8 mouse cellular contexts compared by ENCODE assay signal in the genomic region with DNA sequence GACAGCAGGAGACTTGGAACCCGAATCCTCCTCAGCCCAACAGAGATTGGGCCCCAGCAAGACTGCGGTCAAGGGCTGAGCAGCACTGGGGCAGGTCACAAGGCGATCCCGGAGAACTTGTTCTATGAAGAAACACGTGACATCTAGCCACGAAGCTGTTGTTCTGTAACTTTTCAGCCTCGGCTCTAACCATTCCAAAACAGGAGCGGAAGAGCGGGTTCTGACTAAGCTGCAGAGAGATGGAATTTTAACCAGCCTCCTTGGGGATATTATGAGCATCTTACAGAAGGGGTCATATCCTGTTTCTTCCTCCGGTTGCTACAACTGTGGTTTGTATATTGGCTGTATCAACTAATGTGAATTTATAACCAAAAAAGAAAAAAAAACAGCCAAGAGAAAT. TPM values are rescaled to one million over a fixed set of nuclear protein-coding genes. Genes with fewer than 3 reads are reported as not detected.
DNase-seq lines count a peak whose midpoint lies in the region; ATAC-seq lines count a peak whose summit lies in the region.
"Had no signal": no experiment of that assay in that cellular context is flagged by ENCODE, and none has a peak within 500 bp of the region (broad histone marks: within the 10 kb centered on the region; RNA-seq: fewer than 3 reads in every experiment).

No protein-coding gene starts in this region.

- peak; percentile 27 for DNase-seq in urinary bladder, adult 2 months (ENCODE audit: low spot score)
- no peak for DNase-seq in urinary bladder, postnatal 4 days (ENCODE audit: low spot score in 2 of 2)
- DNase-seq in kidney, adult 9 months: peak; percentile 45
- peak; percentile 19 for DNase-seq in retina, embryonic 14.5 days (ENCODE audit: low spot score)
- no peak for DNase-seq in layer of hippocampus, adult 9-10 months (ENCODE audit: low spot score)

- no peaks in the 10 kb centered on the region for H3K36me3 ChIP-seq in forebrain, embryonic 15.5 days

- no peaks in the 10 kb centered on the region for H3K27me3 ChIP-seq in forebrain, embryonic 15.5 days
- H3K27me3 ChIP-seq: megakaryocyte, embryonic 14.5 days had no signal

- no peak overlapping the region for H3K27ac ChIP-seq in forebrain, embryonic 15.5 days (replicated peaks)

- ATAC-seq in forebrain, embryonic 15.5 days (replicated peaks): no peak
- ATAC-seq in CD4-positive, CD25-positive, alpha-beta regulatory T cell, adult 4 months: no peak

- H3K9me3 ChIP-seq in forebrain, embryonic 15.5 days: no peaks in the 10 kb centered on the region
- H3K9me3 ChIP-seq: megakaryocyte, embryonic 14.5 days had no signal

- WGBS in forebrain, embryonic 15.5 days: 31% methylated on average over 10 of the region's 10 CpGs

- no peak overlapping the region; the same call in 1 of the 2 replicates for H3K9ac ChIP-seq in forebrain, embryonic 15.5 days (replicated peaks)

- peaks cover 5% of the 10 kb centered on the region for H3K4me1 ChIP-seq in forebrain, embryonic 15.5 days

- peak overlapping the region; percentile 18 for H3K4me2 ChIP-seq in forebrain, embryonic 15.5 days (replicated peaks)

- H3K4me3 ChIP-seq in forebrain, embryonic 15.5 days: no peak overlapping the region
- H3K4me3 ChIP-seq: megakaryocyte, embryonic 14.5 days had no signal

RNA-seq across cellular contexts. Expression of gene Olfr267, which starts 38.4 kb away (rescaled TPM):
- 0.01 TPM in 2 replicates for polyA plus RNA-seq in urinary bladder, adult 2 months (2012; rRNA removed)
- polyA plus RNA-seq in forebrain, embryonic 15.5 days (2015; fragmentation: Nextera tagmentation; extraction: Ambion mirVana): 0.06 TPM in 1 of 2 replicates, not detected in the other
- not detected for polyA plus RNA-seq in CD4-positive, CD25-positive, alpha-beta regulatory T cell, adult 4 months (2017; shearing (Covaris generic))

Comparison
In these comparisons a context has a peak if more than half of its experiments do, and no peak if none do; other contexts are left out.
1. DNase-seq: peak in urinary bladder, adult 2 months (single experiment), kidney, adult 9 months (single experiment) and retina, embryonic 14.5 days (single experiment); none in urinary bladder, postnatal 4 days (0 of 2) and layer of hippocampus, adult 9-10 months (single experiment).